Mouse (Mus musculus) stomach, postnatal 0 days (tissue): ENCODE measurements around the gene Prkaa2.

ENCODE experiments used
- CTCF ChIP-seq: IDR thresholded peaks from 2 replicates; pipeline ENCODE4 v1.5.1; 2016; ENCODE audit warnings: antibody characterized with exemption, low read depth, mild to moderate bottlenecking, moderate library complexity
- EP300 ChIP-seq: optimal IDR thresholded peaks from 2 replicates; pipeline ENCODE3; 2016; ENCODE audit warnings: antibody characterized with exemption

DNA sequence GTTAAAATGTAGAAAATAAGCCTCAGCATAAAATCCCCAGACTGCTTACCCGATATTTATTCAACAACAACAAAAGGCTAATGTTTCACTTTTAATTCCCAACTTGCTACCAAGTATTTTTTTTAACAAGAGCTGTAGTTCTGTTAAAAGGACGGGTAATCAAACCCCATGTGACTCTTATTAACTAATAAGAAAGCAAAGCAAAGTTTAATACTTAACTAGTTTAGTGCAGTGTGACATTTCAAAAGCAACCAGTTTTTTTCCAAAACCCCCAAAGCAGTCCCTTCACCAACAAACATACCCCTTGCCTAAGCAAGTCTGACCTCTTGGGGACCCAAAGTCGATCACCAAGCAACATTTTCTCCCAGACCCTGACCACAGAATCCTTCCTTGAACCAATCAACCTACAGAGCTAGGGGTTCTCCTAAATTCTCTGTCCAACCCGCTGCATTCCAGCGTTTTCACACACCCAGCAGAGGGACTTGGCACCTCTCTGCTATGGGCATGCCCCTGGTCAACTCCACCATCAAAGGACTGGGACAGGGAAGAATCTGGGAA, 970 bp downstream of the Prkaa2 start:
- no peak for TF ChIP-seq CTCF
- no peak for TF ChIP-seq EP300
